Mouse (Mus musculus) heart, postnatal 0 days (tissue): ENCODE measurements around the gene Clmp. TPM values are rescaled to one million over a fixed set of nuclear protein-coding genes. Genes with fewer than 3 reads are reported as not detected.

Experiments
- ATAC-seq: fragments of 200-750 bp; cut with Nextera tagmentation; 2 replicates; pipeline ENCODE4 v1.8.0; 2017; ENCODE audit warnings: low read depth, moderate number of reproducible peaks, moderate library complexity; ENCODE audit not compliant: insufficient read depth
- DNase-seq: peaks from one replicate; pipeline ENCODE4 v3.0.0-alpha.2; 2016; ENCODE audit warnings: low spot score
- H3K27ac ChIP-seq: fragments of 300-500 bp; sonication (generic); 2 replicates; pipeline ENCODE4 v1.5.1; 2014; ENCODE audit warnings: low read depth, mild to moderate bottlenecking
- H3K27me3 ChIP-seq: fragments of 300-500 bp; sonication (generic); 2 replicates; pipeline ENCODE4 v1.6.1; 2014; ENCODE audit warnings: low read length, mixed read lengths; ENCODE audit not compliant: control insufficient read depth, insufficient read depth
- H3K36me3 ChIP-seq: fragments of 300-500 bp; sonication (generic); replicated peaks from 2 replicates; pipeline ENCODE4 v1.6.1; 2014; ENCODE audit warnings: low read length, mixed read lengths; ENCODE audit not compliant: control insufficient read depth, insufficient read depth
- H3K4me1 ChIP-seq: fragments of 300-500 bp; sonication (generic); 2 replicates; pipeline ENCODE4 v1.6.1; 2014; ENCODE audit warnings: antibody characterized with exemption; ENCODE audit not compliant: control insufficient read depth, insufficient read depth
- H3K4me2 ChIP-seq: fragments of 300-500 bp; sonication (generic); 2 replicates; pipeline ENCODE4 v1.6.1; 2014; ENCODE audit warnings: low read depth, mild to moderate bottlenecking, low read length, moderate library complexity
- H3K4me3 ChIP-seq: fragments of 300-500 bp; sonication (generic); 2 replicates; pipeline ENCODE4 v1.5.1; 2014; ENCODE audit warnings: low read depth, low read length
- H3K9ac ChIP-seq: fragments of 300-500 bp; sonication (generic); replicated peaks from 2 replicates; pipeline ENCODE4 v1.6.1; 2014; ENCODE audit warnings: low read depth, low read length, mixed read lengths
- H3K9me3 ChIP-seq: fragments of 300-500 bp; sonication (generic); replicated peaks from 2 replicates; pipeline ENCODE4 v1.6.1; 2016; ENCODE audit warnings: low read length; ENCODE audit not compliant: control insufficient read depth
- CTCF ChIP-seq: IDR thresholded peaks from 2 replicates; pipeline ENCODE4 v1.5.1; 2016; ENCODE audit warnings: antibody characterized with exemption, control low read depth, low read depth
- EP300 ChIP-seq: IDR thresholded peaks from 2 replicates; pipeline ENCODE4 v1.6.1; 2016; ENCODE audit warnings: antibody characterized with exemption, low read depth
- WGBS: fragments of 180-500 bp; shearing (Covaris S2); extraction: QIAGEN DNeasy Blood & Tissue Kit; methylation state at CpG from one replicate; pipeline ENCODE4 v1.1.7; 2014; 5-methylcytosine and 5-hydroxymethylcytosine counted together
- polyA plus RNA-seq: library from polyadenylated mRNA; unstranded; fragments of >200 nt; fragmentation: Nextera tagmentation; extraction: Ambion mirVana; gene quantifications from 2 replicates; pipeline ENCODE4 v1.2.1, GENCODE M21; 2015
- total RNA-seq: library from RNA; depleted of rRNA; stranded (reverse); fragments of >200 nt; gene quantifications from 2 replicates; pipeline ENCODE4 v1.2.3, GENCODE M21; 2014; ENCODE audit warnings: low replicate concordance

Gene Clmp
- total and polyA plus RNA-seq, 2 experiments from 2014 or later, result 2.5 to 4.7 TPM

GRCm38 (mm10) chr9:40678653-40679052 is 7.1 kb upstream of the Clmp start:
- no peak overlapping the region for H3K27ac ChIP-seq
- ATAC-seq, result no peak
- TF ChIP-seq EP300 (no peak), CTCF (no peak)
- no peak overlapping the region for H3K4me2 ChIP-seq
- 70% methylated on average over 4 of the region's 4 CpGs for whole genome bisulfite sequencing
- no peak overlapping the region for H3K9ac ChIP-seq
- no peaks in the 10 kb centered on the region for H3K4me1 ChIP-seq
- no peak overlapping the region for H3K4me3 ChIP-seq
- H3K36me3 ChIP-seq, result no peaks in the 10 kb centered on the region
- H3K27me3 ChIP-seq, result no peaks in the 10 kb centered on the region
- no peaks in the 10 kb centered on the region for H3K9me3 ChIP-seq
- no peak for DNase-seq

DNA sequence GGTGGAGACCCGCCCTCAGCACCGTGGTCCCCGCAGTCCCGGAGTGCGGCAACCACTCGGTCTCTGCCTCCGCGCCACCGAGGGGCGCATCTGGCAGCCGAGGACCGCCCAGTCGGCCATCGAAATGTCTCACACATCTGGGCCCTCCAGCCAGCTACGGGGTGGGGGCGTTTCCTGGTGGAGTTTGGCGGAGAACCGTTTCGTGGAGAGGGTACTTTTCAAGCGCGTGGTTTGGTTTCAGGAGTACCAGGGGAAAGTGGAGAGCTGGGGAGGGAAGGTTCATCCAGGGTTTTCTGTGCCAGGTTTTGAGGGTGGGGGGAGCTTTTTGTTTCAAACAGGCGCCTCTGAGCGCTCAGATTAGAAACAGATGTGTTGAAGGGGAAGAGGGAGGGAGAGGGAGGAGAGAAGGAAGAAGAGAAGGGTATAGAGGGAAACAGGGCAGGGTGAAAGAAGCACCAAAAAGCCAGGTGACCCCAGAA is 698 bp downstream of the Clmp start:
- H3K4me2 ChIP-seq, result peak overlapping the region; percentile 96
- peak overlapping the region; percentile 66 for H3K4me3 ChIP-seq
- H3K36me3 ChIP-seq, result no peaks in the 10 kb centered on the region
- peaks cover 7% of the 10 kb centered on the region; the same call in 1 of the 2 replicates for H3K4me1 ChIP-seq
- peak overlapping the region; percentile 66 for H3K27ac ChIP-seq
- no peak for TF ChIP-seq CTCF
- no peak for TF ChIP-seq EP300
- WGBS, result 1% methylated on average over 22 of the region's 23 CpGs
- H3K9ac ChIP-seq, result peak overlapping the region; percentile 59
- ATAC-seq, result peak; percentile 49; the same call in 1 of the 2 replicates
- DNase-seq, result no peak
- H3K9me3 ChIP-seq, result no peaks in the 10 kb centered on the region
- H3K27me3 ChIP-seq, result peaks cover 35% of the 10 kb centered on the region

DNA sequence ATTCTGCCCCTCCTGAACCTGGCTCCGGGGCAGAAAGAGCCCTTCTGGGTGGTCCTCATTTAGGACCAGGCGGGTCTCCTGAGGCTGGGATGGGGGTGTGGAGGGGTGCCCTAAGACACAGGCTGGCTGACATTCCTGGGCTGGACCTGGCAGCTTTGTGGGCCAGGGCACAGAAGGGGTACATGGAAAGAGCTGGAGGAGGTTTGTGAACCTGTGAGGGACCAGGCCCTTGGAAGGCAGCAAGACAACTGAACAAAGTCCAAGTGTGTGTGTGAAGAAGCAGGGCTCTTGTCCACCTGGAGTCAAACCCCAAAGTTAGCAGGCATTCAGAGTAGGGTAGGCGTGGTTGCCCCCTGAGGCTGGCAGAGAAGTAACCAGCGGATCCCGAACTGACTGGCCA is 1.3 kb downstream of the Clmp start:
- WGBS, result 74% methylated on average over 5 of the region's 5 CpGs
- ATAC-seq (no peak), DNase-seq (no peak)
- H3K36me3 ChIP-seq, result no peaks in the 10 kb centered on the region
- no peak for TF ChIP-seq EP300
- no peak for TF ChIP-seq CTCF
- H3K9ac ChIP-seq, result no peak overlapping the region
- no peak overlapping the region for H3K27ac ChIP-seq
- peaks cover 35% of the 10 kb centered on the region for H3K27me3 ChIP-seq
- no peaks in the 10 kb centered on the region for H3K9me3 ChIP-seq
- peak overlapping the region; percentile 96 for H3K4me2 ChIP-seq
- H3K4me1 ChIP-seq, result peaks cover 7% of the 10 kb centered on the region; the same call in 1 of the 2 replicates
- H3K4me3 ChIP-seq, result peak overlapping the region; percentile 66

- DNase-seq, result no peak
- no peaks in the 10 kb centered on the region for H3K9me3 ChIP-seq
- TF ChIP-seq CTCF (no peak), EP300 (no peak)
- 66% methylated on average over 3 of the region's 3 CpGs for WGBS
- peak overlapping the region; percentile 96; the same call in 1 of the 2 replicates for H3K4me2 ChIP-seq
- no peaks in the 10 kb centered on the region for H3K36me3 ChIP-seq
- H3K27ac ChIP-seq, result no peak overlapping the region
- H3K4me1 ChIP-seq, result peaks cover 7% of the 10 kb centered on the region; the same call in 1 of the 2 replicates
- ATAC-seq, result no peak
- H3K4me3 ChIP-seq, result no peak overlapping the region; the same call in 1 of the 2 replicates
- peaks cover 35% of the 10 kb centered on the region for H3K27me3 ChIP-seq
- no peak overlapping the region for H3K9ac ChIP-seq
Measured at GRCm38 (mm10) chr9:40687553-40687952, 1.8 kb downstream of the Clmp start.

GRCm38 (mm10) chr9:40690511-40690910 is 4.7 kb downstream of the Clmp start:
- no peak for ATAC-seq
- DNase-seq, result no peak
- Histone ChIP-seq H3K4me1 (peaks cover 7% of the 10 kb centered on the region; the same call in 1 of the 2 replicates), H3K36me3 (no peaks in the 10 kb centered on the region), H3K4me2 (no peak overlapping the region), H3K4me3 (no peak overlapping the region), H3K27me3 (peaks cover 24% of the 10 kb centered on the region), H3K27ac (no peak overlapping the region), H3K9ac (no peak overlapping the region), H3K9me3 (no peaks in the 10 kb centered on the region)
- WGBS, result 84% methylated on average over 7 of the region's 7 CpGs
- TF ChIP-seq CTCF, result no peak
- no peak for TF ChIP-seq EP300

DNA sequence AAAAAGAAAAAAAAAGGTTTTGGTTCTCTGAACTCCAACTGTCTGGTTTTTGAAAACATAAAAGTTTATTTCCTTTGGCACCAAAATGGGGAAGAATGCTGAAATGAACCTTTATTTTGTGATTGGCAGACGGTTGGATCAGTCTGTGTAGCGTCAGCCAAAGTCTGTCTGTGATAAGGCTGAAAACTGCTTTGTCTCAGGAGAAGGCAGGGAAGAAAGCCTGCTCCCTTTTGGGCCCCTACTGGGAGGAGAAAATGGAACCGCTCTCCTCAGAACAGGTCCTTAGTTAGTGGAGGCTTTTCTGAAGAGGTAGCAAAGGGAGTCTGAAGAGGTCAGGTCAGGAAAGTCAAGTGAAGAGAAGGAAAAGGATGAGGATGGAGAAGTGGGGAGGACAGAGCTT is 7.3 kb downstream of the Clmp start:
- Histone ChIP-seq H3K4me2 (no peak overlapping the region), H3K27ac (no peak overlapping the region), H3K27me3 (peaks cover 2% of the 10 kb centered on the region; the same call in 1 of the 2 replicates), H3K36me3 (no peaks in the 10 kb centered on the region), H3K4me3 (no peak overlapping the region), H3K9me3 (no peaks in the 10 kb centered on the region), H3K9ac (no peak overlapping the region), H3K4me1 (no peaks in the 10 kb centered on the region)
- ATAC-seq (no peak), DNase-seq (no peak)
- TF ChIP-seq CTCF (no peak), EP300 (no peak)
- 40% methylated on average over 3 of the region's 3 CpGs for WGBS
